Mouse (Mus musculus): Measurements from ENCODE around the gene 2210016F16Rik.

DNA sequence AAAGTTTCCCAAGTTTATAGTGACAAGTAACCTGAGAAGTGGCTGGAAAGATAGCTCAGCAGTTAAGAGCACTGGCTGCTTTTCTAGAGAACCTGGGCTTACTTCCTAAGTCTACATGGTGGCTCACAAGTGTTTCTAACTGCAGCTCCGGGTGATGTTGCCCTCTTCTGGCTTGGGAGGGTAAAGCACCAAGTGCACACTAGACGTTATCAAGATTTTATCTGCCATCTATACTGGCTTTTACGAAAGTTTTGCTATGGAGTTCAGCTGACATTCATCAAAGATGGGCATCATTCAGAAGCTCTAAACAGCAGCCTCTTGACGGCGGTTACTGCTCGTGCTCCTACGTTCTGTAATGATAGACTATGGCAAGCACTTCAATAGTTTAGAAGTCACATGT lies 2.9 kb upstream of the 2210016F16Rik start:
- peak; percentile 87 for TF ChIP-seq CTCF (IDR thresholded peaks at IDR 0.05)
- no peak for TF ChIP-seq EP300 (IDR thresholded peaks at IDR 0.05)

Data from lung, postnatal 0 days (tissue).